Mouse (Mus musculus) stomach, embryonic 16.5 days (tissue): ENCODE results near the gene Llph. TPM values are rescaled to one million over a fixed set of nuclear protein-coding genes. Genes with fewer than 3 reads are reported as not detected.
"Not testable (repeated sequence)": the region's sequence is repeated elsewhere in the genome, so short reads cannot be mapped to it uniquely, and the experiment has no call there.

Source experiments
- ATAC-seq: fragments of 200-750 bp; cut with Nextera tagmentation; 2 replicates; pipeline ENCODE4 v1.8.0; 2017; ENCODE audit warnings: moderate number of reproducible peaks, moderate TSS enrichment; ENCODE audit not compliant: insufficient read depth, low FRiP score
- H3K27ac ChIP-seq: fragments of 300-500 bp; sonication (generic); 2 replicates; pipeline ENCODE4 v1.5.1; 2014; ENCODE audit warnings: low read length
- H3K27me3 ChIP-seq: fragments of 300-500 bp; sonication (generic); 2 replicates; pipeline ENCODE4 v1.6.1; 2014; ENCODE audit warnings: low read length, control low read depth, mixed read lengths; ENCODE audit not compliant: control insufficient read depth, insufficient read depth
- H3K36me3 ChIP-seq: fragments of 300-500 bp; sonication (generic); 2 replicates; pipeline ENCODE4 v1.6.1; 2014; ENCODE audit warnings: low read length; ENCODE audit not compliant: control insufficient read depth, insufficient read depth
- H3K4me1 ChIP-seq: fragments of 300-500 bp; sonication (generic); 2 replicates; pipeline ENCODE4 v1.6.1; 2014; ENCODE audit warnings: low read length, control low read depth, mixed read lengths; ENCODE audit not compliant: control insufficient read depth, insufficient read depth
- H3K4me2 ChIP-seq: fragments of 300-500 bp; sonication (generic); 2 replicates; pipeline ENCODE4 v1.6.1; 2014; ENCODE audit warnings: low read depth, low read length, mixed read lengths
- H3K4me3 ChIP-seq: fragments of 300-500 bp; sonication (generic); replicated peaks from 2 replicates; pipeline ENCODE4 v1.5.1; 2014; ENCODE audit warnings: mild to moderate bottlenecking, low read length
- H3K9ac ChIP-seq: fragments of 300-500 bp; sonication (generic); 2 replicates; pipeline ENCODE4 v1.6.1; 2014; ENCODE audit warnings: low read length
- H3K9me3 ChIP-seq: fragments of 300-500 bp; sonication (generic); replicated peaks from 2 replicates; pipeline ENCODE4 v1.6.1; 2016; ENCODE audit warnings: low read length, control low read depth; ENCODE audit not compliant: control insufficient read depth
- WGBS: fragments of 180-500 bp; shearing (Covaris S2); extraction: QIAGEN DNeasy Blood & Tissue Kit; methylation state at CpG from one replicate; pipeline ENCODE4 v1.1.7; 2014; 5-methylcytosine and 5-hydroxymethylcytosine counted together
- polyA plus RNA-seq: library from polyadenylated mRNA; unstranded; fragments of >200 nt; fragmentation: Nextera tagmentation; extraction: Ambion mirVana; gene quantifications from 2 replicates; pipeline ENCODE4 v1.2.1, GENCODE M21; 2015

Llph gene
- polyA plus RNA-seq, 1 experiment from 2014 or later = 53.7 TPM

- peaks cover 6% of the 10 kb centered on the region; the same call in 1 of the 2 replicates for H3K4me1 ChIP-seq
- no peak overlapping the region; the same call in 1 of the 2 replicates for H3K9ac ChIP-seq
- WGBS = 53% methylated on average over 6 of the region's 6 CpGs
- peak overlapping the region; percentile 86 for H3K4me3 ChIP-seq
- H3K4me2 ChIP-seq = peak overlapping the region; percentile 57
- 0 out of 2 replicates have a peak overlapping the region, but pooled peaks have one; percentile 10 for H3K27ac ChIP-seq
- H3K27me3 ChIP-seq = no peaks in the 10 kb centered on the region
- H3K9me3 ChIP-seq = no peaks in the 10 kb centered on the region
- no peaks in the 10 kb centered on the region for H3K36me3 ChIP-seq
- ATAC-seq = no peak
These were observed 17.3 kb upstream of the Llph start for GRCm38 (mm10) chr10:120209539-120209925.

GRCm38 (mm10) chr10:120210096-120210495, 16.8 kb upstream of the Llph start:
- no peaks in the 10 kb centered on the region for H3K27me3 ChIP-seq
- H3K36me3 ChIP-seq = no peaks in the 10 kb centered on the region
- H3K9ac ChIP-seq = no peak overlapping the region
- WGBS = 71% methylated on average over 3 of the region's 3 CpGs
- peak overlapping the region; percentile 57 for H3K4me2 ChIP-seq
- H3K9me3 ChIP-seq = no peaks in the 10 kb centered on the region
- peaks cover 6% of the 10 kb centered on the region; the same call in 1 of the 2 replicates for H3K4me1 ChIP-seq
- H3K27ac ChIP-seq = no peak overlapping the region
- ATAC-seq = no peak
- H3K4me3 ChIP-seq = peak overlapping the region; percentile 86

- H3K27ac ChIP-seq, ATAC-seq, H3K36me3 ChIP-seq, H3K4me1 ChIP-seq, H3K9me3 ChIP-seq, H3K4me3 ChIP-seq, H3K4me2 ChIP-seq, H3K9ac ChIP-seq, H3K27me3 ChIP-seq: not testable (repeated sequence)
- 84% methylated on average over 1 of the region's 1 CpGs for WGBS
These were observed 9.8 kb upstream of the Llph start for GRCm38 (mm10) chr10:120217099-120217498.

GRCm38 (mm10) chr10:120218996-120219395, 7.9 kb upstream of the Llph start:
- no peaks in the 10 kb centered on the region for H3K27me3 ChIP-seq
- no peak overlapping the region for H3K9ac ChIP-seq
- H3K27ac ChIP-seq = no peak overlapping the region
- no peaks in the 10 kb centered on the region for H3K4me1 ChIP-seq
- H3K4me2 ChIP-seq = no peak overlapping the region
- no peaks in the 10 kb centered on the region for H3K9me3 ChIP-seq
- H3K36me3 ChIP-seq = no peaks in the 10 kb centered on the region
- H3K4me3 ChIP-seq = no peak overlapping the region
- WGBS = 90% methylated on average over 10 of the region's 10 CpGs
- no peak for ATAC-seq

- Histone ChIP-seq H3K9ac (no peak overlapping the region), H3K36me3 (peaks cover 4% of the 10 kb centered on the region; the same call in 1 of the 2 replicates), H3K27me3 (no peaks in the 10 kb centered on the region), H3K4me1 (no peaks in the 10 kb centered on the region), H3K27ac (no peak overlapping the region), H3K4me2 (no peak overlapping the region), H3K4me3 (no peak overlapping the region), H3K9me3 (no peaks in the 10 kb centered on the region)
- ATAC-seq = no peak
- 68% methylated on average over 14 of the region's 14 CpGs for WGBS
These were observed 7.1 kb upstream of the Llph start for GRCm38 (mm10) chr10:120219578-120220359.

GRCm38 (mm10) chr10:120220776-120221175, 6.1 kb upstream of the Llph start:
- H3K36me3 ChIP-seq = peaks cover 4% of the 10 kb centered on the region; the same call in 1 of the 2 replicates
- no peak overlapping the region for H3K4me3 ChIP-seq
- no peak overlapping the region for H3K9ac ChIP-seq
- no peak for ATAC-seq
- no peak overlapping the region for H3K4me2 ChIP-seq
- no peaks in the 10 kb centered on the region for H3K27me3 ChIP-seq
- H3K9me3 ChIP-seq = no peaks in the 10 kb centered on the region
- 48% methylated on average over 7 of the region's 7 CpGs for WGBS
- no peaks in the 10 kb centered on the region for H3K4me1 ChIP-seq
- H3K27ac ChIP-seq = no peak overlapping the region

- Histone ChIP-seq H3K4me3 (no peak overlapping the region), H3K9me3 (no peaks in the 10 kb centered on the region), H3K4me1 (peaks cover 10% of the 10 kb centered on the region), H3K27ac (no peak overlapping the region), H3K36me3 (0 out of 2 replicates have a peak, but pooled peaks cover 6% of the 10 kb centered on the region), H3K9ac (no peak overlapping the region), H3K27me3 (no peaks in the 10 kb centered on the region), H3K4me2 (no peak overlapping the region)
- WGBS = 32% methylated on average over 5 of the region's 5 CpGs
- ATAC-seq = no peak
These were observed 4.8 kb downstream of the Llph start for GRCm38 (mm10) chr10:120231718-120232117.

- Histone ChIP-seq H3K27ac (no peak overlapping the region), H3K9ac (peak overlapping the region; percentile 40; the same call in 1 of the 2 replicates), H3K4me2 (peak overlapping the region; percentile 41), H3K4me3 (no peak overlapping the region), H3K27me3 (no peaks in the 10 kb centered on the region), H3K36me3 (0 out of 2 replicates have a peak, but pooled peaks cover 6% of the 10 kb centered on the region), H3K9me3 (no peaks in the 10 kb centered on the region), H3K4me1 (no peaks in the 10 kb centered on the region)
- WGBS = 25% methylated on average over 18 of the region's 18 CpGs
- ATAC-seq = no peak
These were observed 6.9 kb downstream of the Llph start for GRCm38 (mm10) chr10:120233655-120234367.

GRCm38 (mm10) chr10:120236855-120237254, 10.0 kb downstream of the Llph start:
- Histone ChIP-seq H3K4me2 (no peak overlapping the region), H3K27ac (no peak overlapping the region), H3K4me1 (no peaks in the 10 kb centered on the region), H3K9ac (no peak overlapping the region), H3K36me3 (no peaks in the 10 kb centered on the region), H3K27me3 (no peaks in the 10 kb centered on the region), H3K9me3 (no peaks in the 10 kb centered on the region), H3K4me3 (no peak overlapping the region)
- ATAC-seq = no peak
- 64% methylated on average over 9 of the region's 9 CpGs for WGBS
